7 mouse cellular contexts compared by ENCODE assay signal in genomic region chr7:45240633-45241388, GRCm38 (mm10). TPM values are rescaled to one million over a fixed set of nuclear protein-coding genes. Genes with fewer than 3 reads are reported as not detected.
A peak's percentile ranks its signal among the peaks of the same experiment; 100 is the strongest.
DNase-seq lines count a peak whose midpoint lies in the region; ATAC-seq and TF ChIP-seq lines count a peak whose summit lies in the region.

Gene Slc6a16, plus strand, starts transcription at chr7:45241085.

- H3K4me1 ChIP-seq in ES-Bruce4 (ENCODE audit: control insufficient read depth, insufficient read depth, low read length): peaks cover 2% of the 10 kb centered on the region
- H3K4me1 ChIP-seq in kidney, postnatal 0 days (replicated peaks; ENCODE audit: insufficient read depth, low read length): 0 out of 2 replicates have a peak, but pooled peaks cover 3% of the 10 kb centered on the region
- peaks cover 0 to 7% of the 10 kb centered on the region in 2 experiments; a peak in 1 of 4 replicates for H3K4me1 ChIP-seq in liver, embryonic 14.5 days (replicated peaks; ENCODE audit: control insufficient read depth in 2 of 2, insufficient read depth in 2 of 2, low read length in 1 of 2)

- no peak for TF ChIP-seq POLR2A in ES-Bruce4 (IDR thresholded peaks at IDR 0.05; ENCODE audit: insufficient read depth, low read length)

- no peaks in the 10 kb centered on the region for H3K9me3 ChIP-seq in ES-Bruce4 (replicated peaks; ENCODE audit: control insufficient read depth, insufficient read depth, low read length, poor library complexity, severe bottlenecking)
- no peaks in the 10 kb centered on the region for H3K9me3 ChIP-seq in kidney, postnatal 0 days (replicated peaks; ENCODE audit: low read length)
- no peaks in the 10 kb centered on the region for H3K9me3 ChIP-seq in liver, embryonic 14.5 days (ENCODE audit: control insufficient read depth, low read length)

- no peaks in the 10 kb centered on the region for H3K27me3 ChIP-seq in ES-Bruce4 (ENCODE audit: control insufficient read depth, insufficient read depth, low read length, poor library complexity, severe bottlenecking)
- H3K27me3 ChIP-seq in kidney, postnatal 0 days (ENCODE audit: insufficient read depth, low read length): no peaks in the 10 kb centered on the region
- H3K27me3 ChIP-seq in liver, embryonic 14.5 days (ENCODE audit: control insufficient read depth, insufficient read depth, low read length): no peaks in the 10 kb centered on the region

- peak; percentile 86 for ATAC-seq in kidney, postnatal 0 days (replicated peaks; ENCODE audit: low FRiP score, low read depth)
- no peak for ATAC-seq in liver, embryonic 14.5 days (ENCODE audit: insufficient read depth)

- H3K4me2 ChIP-seq in kidney, postnatal 0 days (ENCODE audit: low read length): peak within 1 kb of the TSS; percentile 46
- peak within 1 kb of the TSS; percentile 24 for H3K4me2 ChIP-seq in liver, embryonic 14.5 days (ENCODE audit: low read depth)

- peak within 1 kb of the TSS; percentile 21; the same call in 1 of the 2 replicates for H3K27ac ChIP-seq in ES-Bruce4 (ENCODE audit: insufficient read depth, low read length)
- peak within 1 kb of the TSS; percentile 55; the same call in 1 of the 2 replicates for H3K27ac ChIP-seq in kidney, postnatal 0 days
- H3K27ac ChIP-seq in liver, embryonic 14.5 days: no peak within 1 kb of the TSS

- DNase-seq in R1 (ENCODE audit: low read depth, low spot score): peak; percentile 96
- DNase-seq in forelimb bud, embryonic 11.5 days (ENCODE audit: low read depth, low spot score): peak; percentile 55
- peak; percentile 73 for DNase-seq in kidney, postnatal 0 days (ENCODE audit: low spot score)
- no peak for DNase-seq in liver, embryonic 14.5 days (ENCODE audit: low read depth in 3 of 3, low spot score in 3 of 3)
- peak; percentile 67 for DNase-seq in right cerebral cortex, adult 18-20 months
- no peak for DNase-seq in thymus, adult 18-20 months

- peak within 1 kb of the TSS; percentile 42 for H3K9ac ChIP-seq in ES-Bruce4 (ENCODE audit: low read depth, poor library complexity, severe bottlenecking)
- H3K9ac ChIP-seq in kidney, postnatal 0 days (ENCODE audit: low read depth, low read length): peak within 1 kb of the TSS; percentile 52; the same call in 1 of the 2 replicates
- H3K9ac ChIP-seq in liver, embryonic 14.5 days (replicated peaks): no peak within 1 kb of the TSS

- peak; percentile 89 for TF ChIP-seq EP300 in ES-Bruce4 (IDR thresholded peaks at IDR 0.05; ENCODE audit: insufficient read depth, low read depth, low read length)
- TF ChIP-seq EP300 in liver, embryonic 14.5 days (IDR thresholded peaks at IDR 0.05; ENCODE audit: low read depth): no peak

- H3K36me3 ChIP-seq in ES-Bruce4 (ENCODE audit: control insufficient read depth, insufficient read depth, low read length, poor library complexity, severe bottlenecking): no peaks in the 10 kb centered on the region
- H3K36me3 ChIP-seq in kidney, postnatal 0 days (ENCODE audit: insufficient read depth, low read length): no peaks in the 10 kb centered on the region
- H3K36me3 ChIP-seq in liver, embryonic 14.5 days (replicated peaks; ENCODE audit: control insufficient read depth, insufficient read depth, low read depth): no peaks in the 10 kb centered on the region

- 14% methylated on average over 48 of the region's 53 CpGs for WGBS in kidney, postnatal 0 days
- WGBS in liver, embryonic 14.5 days (ENCODE audit: insufficient replicate concordance): 47% methylated on average over 50 of the region's 53 CpGs

- no peak for TF ChIP-seq CTCF in ES-Bruce4 (IDR thresholded peaks at IDR 0.05; ENCODE audit: low read depth, low read length)
- no peak for TF ChIP-seq CTCF in kidney, postnatal 0 days (IDR thresholded peaks at IDR 0.05; ENCODE audit: low read depth)
- no peak for TF ChIP-seq CTCF in liver, embryonic 14.5 days (IDR thresholded peaks at IDR 0.05; ENCODE audit: low read depth)

- peak within 1 kb of the TSS; percentile 12 for H3K4me3 ChIP-seq in ES-Bruce4 (ENCODE audit: low read depth, low read length)
- H3K4me3 ChIP-seq in kidney, postnatal 0 days (replicated peaks; ENCODE audit: low read depth, low read length): 0 out of 2 replicates have a peak within 1 kb of the TSS, but pooled peaks have one; percentile 4
- no peak within 1 kb of the TSS for H3K4me3 ChIP-seq in liver, embryonic 14.5 days (ENCODE audit: insufficient read depth in 1 of 2, low read depth in 2 of 2, low read length in 2 of 2)

RNA-seq across cellular contexts. Expression of gene Slc6a16, which starts in this region (rescaled TPM):
- polyA plus RNA-seq in ES-Bruce4 (2011; ENCODE audit: insufficient read depth, insufficient read length, low read depth, missing spikeins): 0.55 and 0.63 TPM in 2 replicates
- 0.18 and 0.45 TPM in 2 replicates for polyA plus RNA-seq in kidney, postnatal 0 days (2015; fragmentation: Nextera tagmentation; extraction: Ambion mirVana)
- 0.03 TPM in 1 of 2 replicates, not detected in the other for polyA plus RNA-seq in liver, embryonic 14.5 days (2012; rRNA removed)
- not detected in 2 replicates for polyA plus RNA-seq in liver, embryonic 14.5 days (2014; fragmentation: Nextera tagmentation; extraction: Ambion mirVana)

Comparison
In these comparisons a context has a peak if more than half of its experiments do, and no peak if none do; other contexts are left out.
1. Peak in DNase-seq, ATAC-seq, H3K4me3 ChIP-seq, H3K27ac ChIP-seq, H3K9ac ChIP-seq and H3K4me2 ChIP-seq in kidney, postnatal 0 days; RNA of the gene not detected or under 1 TPM.
2. DNase-seq: peak in R1 (single experiment), forelimb bud, embryonic 11.5 days (single experiment) and right cerebral cortex, adult 18-20 months (single experiment); none in liver, embryonic 14.5 days (0 of 3) and thymus, adult 18-20 months (0 of 2).